Mouse (Mus musculus): ENCODE results near the gene Pde11a.

The Pde11a gene

GRCm38 (mm10) chr2:76162822-76163221, 175.8 kb downstream of the Pde11a start:
- DNase-seq (ENCODE audit: low spot score), result no peak

GRCm38 (mm10) chr2:76158973-76159372, 179.6 kb downstream of the Pde11a start:
- DNase-seq (ENCODE audit: low spot score), result no peak

DNA sequence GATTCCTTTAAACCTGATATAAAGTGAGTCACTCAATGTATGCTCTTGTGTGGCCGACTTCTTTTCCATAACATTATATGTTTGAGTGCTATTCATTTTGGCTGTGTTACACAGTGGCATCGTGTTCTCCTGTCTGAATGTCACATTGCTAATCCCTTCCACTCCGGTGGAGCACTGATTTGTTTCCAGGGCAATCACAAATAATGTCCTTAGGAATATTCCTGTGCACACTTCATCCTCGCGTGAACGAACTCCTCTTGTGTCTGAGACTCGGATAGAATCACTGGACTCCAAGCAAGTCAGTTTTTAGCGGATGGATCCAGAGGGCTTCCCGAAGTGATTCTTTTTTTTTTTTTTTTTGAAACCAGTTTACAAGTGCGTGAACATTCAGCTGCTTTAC, 197.4 kb downstream of the Pde11a start:
- DNase-seq (ENCODE audit: low spot score), result no peak

DNA sequence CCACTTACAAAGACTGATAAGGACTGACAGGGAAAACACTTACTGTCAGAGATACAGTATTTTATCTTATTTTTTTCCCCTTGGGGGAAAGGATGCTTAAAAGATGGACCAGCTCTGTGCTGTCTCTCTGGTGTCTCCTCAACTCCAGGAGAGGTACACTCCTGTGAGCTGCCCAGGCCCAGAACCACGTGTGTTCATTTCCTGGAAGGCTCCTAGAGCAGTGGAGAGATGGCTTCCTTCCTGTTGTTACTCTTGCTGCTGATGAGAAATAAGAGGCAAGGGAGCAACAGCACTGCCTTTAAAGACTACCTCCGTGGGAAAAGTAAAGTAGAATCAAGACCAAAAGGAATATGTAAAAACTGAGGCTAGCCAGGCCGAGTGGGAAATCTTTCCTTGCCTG, 205.6 kb downstream of the Pde11a start:
- no peak for DNase-seq (ENCODE audit: low spot score)

DNA sequence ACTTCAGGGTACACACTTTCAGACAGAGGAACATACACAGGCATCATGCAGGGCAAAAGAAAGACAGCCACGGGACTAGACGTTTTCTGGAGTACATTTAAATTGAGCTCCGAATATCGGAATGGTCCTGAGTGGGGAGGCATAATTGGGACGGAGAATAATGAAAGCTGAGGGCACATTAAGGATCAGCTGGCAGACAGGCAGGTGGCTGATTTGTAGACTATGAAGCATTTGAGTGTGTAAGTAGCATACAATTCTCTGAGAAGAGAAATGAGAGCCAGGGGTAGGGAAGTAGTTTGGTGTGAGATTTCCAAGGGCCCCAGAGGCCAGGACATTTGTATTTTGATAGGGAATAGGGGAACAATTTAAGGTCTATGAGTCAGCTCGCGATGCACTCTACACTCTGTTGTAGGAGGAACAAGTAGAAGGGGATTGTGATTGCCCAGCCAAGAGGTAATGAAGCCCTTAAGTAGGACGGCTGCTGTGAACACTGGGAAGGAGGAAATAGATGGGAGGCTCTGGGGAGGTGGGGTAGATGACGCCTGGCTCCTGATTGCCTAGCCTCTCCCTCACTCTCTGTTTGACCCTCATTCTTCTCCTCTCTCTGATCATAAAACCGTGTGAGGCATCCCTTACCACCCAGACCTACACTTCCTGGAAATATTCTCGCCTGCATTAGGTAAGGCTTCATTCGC, 208.5 kb downstream of the Pde11a start:
- no peak for DNase-seq (ENCODE audit: low spot score)

- DNase-seq (ENCODE audit: low spot score), result no peak
Observed at GRCm38 (mm10) chr2:76129058-76129437, 209.5 kb downstream of the Pde11a start.

DNA sequence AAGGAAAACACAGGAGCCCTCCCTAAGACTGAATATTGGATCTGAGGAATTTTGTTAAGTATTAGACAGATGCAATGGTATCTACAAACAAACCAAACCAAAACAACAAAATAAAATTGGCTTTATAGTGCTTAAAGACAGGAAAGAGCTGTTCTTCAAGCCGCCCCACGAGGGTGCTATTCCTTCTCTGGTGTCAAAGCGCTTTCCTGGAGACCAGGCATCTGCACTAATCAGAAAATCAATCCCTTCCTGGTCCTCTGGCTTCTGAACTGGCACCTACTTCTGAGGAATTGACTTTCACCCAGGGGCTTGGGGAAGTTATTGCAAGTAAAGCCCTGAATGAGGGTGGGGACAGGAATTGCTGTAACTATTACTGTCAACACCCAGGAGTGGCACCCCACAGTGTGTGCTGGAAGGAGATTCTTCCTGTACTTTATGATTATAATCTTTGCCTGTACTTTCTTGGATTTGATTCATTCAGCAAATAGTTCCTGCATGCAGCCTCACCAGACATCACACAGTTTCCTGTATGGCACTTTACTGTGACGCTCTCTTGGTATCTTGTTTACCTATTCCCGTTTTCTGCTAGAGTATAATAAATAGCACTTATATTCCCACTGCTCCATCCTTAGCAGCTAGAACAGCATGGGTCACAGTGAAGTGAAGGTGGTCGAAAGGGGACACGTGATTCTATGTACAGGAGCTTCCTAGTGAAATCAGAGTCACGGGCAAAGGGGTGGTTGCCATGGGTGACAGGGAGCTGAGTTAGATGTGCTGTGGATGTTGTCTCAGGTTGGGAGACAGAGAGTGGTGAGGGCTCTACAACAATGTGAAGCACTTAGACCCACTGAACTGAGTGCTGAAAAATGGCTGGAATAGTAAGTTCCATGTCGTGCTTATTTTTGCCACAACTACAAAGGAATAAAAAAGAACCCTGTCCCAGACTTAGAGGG, 210.2 kb downstream of the Pde11a start:
- DNase-seq (ENCODE audit: low spot score), result peak; percentile 53

- DNase-seq (ENCODE audit: low spot score), result no peak
Observed at GRCm38 (mm10) chr2:76126651-76127050, 211.9 kb downstream of the Pde11a start.

DNA sequence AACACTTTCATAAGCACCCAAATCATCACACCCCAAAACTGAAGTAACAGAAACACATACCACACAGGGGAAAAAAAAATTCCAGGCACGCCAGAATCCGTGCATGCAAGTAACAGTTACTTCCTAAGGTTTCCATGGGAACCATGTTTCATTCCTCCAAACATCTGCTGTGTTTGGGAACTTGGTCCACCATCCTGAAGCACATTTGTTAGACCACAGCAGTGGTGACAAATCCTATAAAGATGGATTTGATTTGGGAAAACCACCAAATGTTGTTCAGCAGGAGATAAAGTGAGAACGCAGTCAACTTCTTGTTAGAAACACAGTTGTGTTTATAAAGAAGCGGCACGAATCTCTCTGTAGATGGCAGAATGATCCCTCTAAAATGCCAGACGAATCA, 213.8 kb downstream of the Pde11a start:
- DNase-seq (ENCODE audit: low spot score), result no peak

DNA sequence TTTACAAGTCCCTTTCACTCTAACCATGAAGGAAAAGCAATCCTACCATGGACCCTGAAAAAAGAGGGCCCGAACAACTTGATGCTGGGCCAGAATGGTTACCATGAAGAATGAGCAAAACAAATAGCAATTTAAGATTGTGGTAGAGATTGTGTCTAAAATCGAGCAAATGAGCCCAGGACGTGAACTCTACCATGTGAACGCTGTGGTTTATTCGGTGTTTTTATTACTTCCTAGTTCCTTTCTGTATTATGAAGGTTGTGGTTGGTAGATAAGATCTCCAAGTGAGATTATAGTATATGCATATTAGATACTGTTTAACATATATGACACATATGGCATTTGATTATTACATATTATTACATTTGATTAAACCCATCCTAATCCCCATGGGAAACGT, 216.4 kb downstream of the Pde11a start:
- no peak for DNase-seq (ENCODE audit: low spot score)

GRCm38 (mm10) chr2:76119848-76120247, 218.7 kb downstream of the Pde11a start:
- no peak for DNase-seq (ENCODE audit: low spot score)

DNA sequence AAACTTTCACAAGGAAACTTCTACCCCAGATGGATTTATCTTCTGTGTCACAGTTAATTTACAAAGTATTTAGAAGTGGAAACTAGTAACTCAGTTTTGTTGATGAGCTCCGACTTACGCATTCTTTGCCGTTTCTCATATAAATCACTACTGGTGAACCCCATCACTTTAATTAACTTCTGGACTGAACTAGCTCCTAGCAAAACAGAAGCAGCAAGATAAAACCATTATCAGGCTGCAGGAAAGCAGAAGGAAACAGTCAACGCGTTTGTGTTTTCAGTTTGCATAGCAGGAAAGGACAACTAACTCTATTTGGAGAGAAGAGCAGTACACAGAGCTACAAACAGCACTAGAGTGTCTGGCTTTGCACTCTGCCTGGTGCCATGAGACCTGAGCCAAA, 220.1 kb downstream of the Pde11a start:
- DNase-seq (ENCODE audit: low spot score), result no peak

DNA sequence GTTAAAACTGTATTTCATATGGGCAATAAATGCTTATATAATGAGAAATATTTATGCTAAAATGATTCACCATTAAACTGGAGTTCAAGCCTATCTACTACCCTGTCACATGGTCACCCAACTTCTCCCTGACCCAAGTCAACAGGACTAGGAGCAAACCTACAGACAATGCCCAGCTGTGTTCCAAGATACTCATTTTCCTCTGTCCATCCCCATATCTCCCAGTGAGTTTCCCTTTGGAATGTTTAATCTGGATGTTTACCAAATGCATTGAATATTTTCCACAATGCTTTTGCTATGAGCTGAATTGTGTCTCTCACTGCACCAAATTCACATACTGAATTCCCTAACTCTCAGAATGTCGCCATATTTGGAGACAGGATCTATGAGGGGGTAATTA, 221.4 kb downstream of the Pde11a start:
- DNase-seq (ENCODE audit: low spot score), result no peak

- DNase-seq (ENCODE audit: low spot score), result peak; percentile 70
Observed at GRCm38 (mm10) chr2:76115696-76116095, 222.9 kb downstream of the Pde11a start.

DNA sequence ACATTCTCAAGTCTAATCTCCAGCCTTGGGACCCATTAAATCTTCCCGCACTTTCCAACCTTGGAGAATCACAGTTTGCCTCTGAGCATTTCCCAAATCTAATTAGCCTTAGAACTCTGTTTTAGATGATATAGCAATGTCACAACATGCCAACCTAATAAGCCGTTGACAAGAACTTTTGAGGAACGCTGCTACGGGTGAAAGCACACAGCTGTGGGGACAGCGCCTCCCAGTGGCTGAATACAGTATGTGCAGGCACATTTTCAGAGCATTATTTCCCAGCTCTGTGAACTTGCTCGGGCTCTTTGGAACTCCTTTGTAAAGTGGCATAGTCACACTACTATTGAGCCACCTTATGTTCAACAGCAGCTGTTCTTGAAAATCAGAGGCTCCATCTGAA, 223.8 kb downstream of the Pde11a start:
- peak; percentile 56 for DNase-seq (ENCODE audit: low spot score)

DNA sequence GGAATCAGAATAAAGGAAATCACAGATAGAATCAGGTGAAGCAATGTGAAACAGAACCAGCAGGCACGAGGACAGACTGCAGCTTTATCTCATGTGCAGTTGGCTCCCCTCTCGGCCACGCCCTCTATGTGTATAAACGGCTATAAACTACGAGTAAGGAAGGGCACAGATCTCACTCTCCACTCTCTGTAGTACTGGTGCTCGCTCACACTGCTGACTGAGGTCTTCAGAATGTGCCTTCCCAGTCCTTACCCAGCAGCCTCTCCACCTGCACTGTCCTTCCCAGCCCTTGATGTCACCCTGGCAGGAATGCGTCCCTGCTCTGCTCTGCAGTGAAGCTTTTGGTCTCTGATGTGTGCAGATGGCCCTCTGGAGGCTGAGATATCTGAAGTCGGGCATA, 228.9 kb downstream of the Pde11a start:
- no peak for DNase-seq (ENCODE audit: low spot score)

- DNase-seq (ENCODE audit: low spot score), result no peak
Observed at GRCm38 (mm10) chr2:76101889-76102602, 236.5 kb downstream of the Pde11a start.

- no peak for DNase-seq (ENCODE audit: low spot score)
Observed at GRCm38 (mm10) chr2:76100597-76100996, 238.0 kb downstream of the Pde11a start.

DNA sequence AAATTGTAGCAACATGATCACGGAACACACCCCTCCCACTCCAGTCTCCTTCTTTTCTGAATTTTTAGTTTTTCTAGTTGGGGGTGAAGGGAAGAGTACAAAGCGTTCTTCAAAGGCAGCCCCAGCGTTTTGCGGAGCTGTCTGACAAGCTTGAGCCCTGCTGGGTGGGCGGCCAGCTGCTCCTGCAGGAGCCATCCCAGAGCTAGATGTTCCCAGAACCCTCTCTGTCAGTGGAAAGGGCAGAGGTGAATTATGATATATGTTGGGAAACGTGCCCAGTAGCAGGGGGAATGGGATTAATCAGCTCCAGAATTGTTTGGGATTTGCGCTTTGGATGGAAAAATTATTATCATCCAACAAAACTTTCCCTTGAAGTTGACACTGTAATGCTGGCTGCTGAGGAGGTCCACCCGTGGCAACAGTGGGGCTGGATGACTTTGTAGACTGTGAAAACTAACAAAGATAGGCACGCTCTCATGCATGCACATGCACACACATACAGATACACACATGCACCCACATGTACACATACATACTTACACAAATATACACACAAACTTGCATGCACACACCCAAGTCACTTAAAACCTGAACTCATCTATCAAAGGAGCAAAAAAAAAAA, 238.7 kb downstream of the Pde11a start:
- DNase-seq (ENCODE audit: low spot score), result no peak

DNA sequence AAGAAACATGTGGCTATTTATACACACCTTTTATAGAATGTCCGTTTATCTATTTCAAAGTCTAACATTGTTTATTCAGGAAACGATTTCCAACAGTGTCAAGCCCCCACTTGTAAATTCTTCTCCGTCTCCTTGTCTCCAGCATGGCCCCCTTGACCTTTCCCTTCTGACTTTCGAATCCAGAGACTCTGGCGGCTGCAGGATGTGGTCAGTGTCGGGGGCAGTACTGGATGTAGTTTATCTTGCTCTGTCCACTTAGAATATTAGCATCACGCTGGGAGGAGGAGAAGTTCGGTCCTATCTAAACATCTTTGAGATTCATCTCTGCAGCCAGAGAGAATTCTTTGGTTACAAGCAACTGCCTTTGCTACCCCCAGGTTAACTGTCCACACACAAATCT, 240.2 kb downstream of the Pde11a start:
- DNase-seq (ENCODE audit: low spot score), result no peak

DNA sequence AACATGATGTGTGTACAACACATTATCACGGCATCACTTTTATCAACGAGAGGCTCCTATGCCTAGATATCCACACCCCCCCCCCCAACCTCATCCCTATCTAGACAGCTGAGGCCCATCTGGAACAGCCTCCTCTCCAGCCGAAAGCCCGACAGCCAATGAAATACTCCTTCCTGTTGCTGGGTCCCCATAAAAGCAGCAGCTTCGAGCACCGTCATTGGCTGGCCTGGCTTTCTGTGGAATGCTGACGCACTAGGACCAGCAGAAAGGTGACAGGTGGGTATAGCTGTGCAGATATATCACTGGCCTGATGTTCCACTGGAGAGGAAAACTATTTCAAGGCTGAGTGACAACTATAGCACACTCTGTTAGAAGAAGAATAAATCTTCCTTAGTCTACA, 240.7 kb downstream of the Pde11a start:
- no peak for DNase-seq (ENCODE audit: low spot score)

GRCm38 (mm10) chr2:76097284-76097683, 241.3 kb downstream of the Pde11a start:
- no peak for DNase-seq (ENCODE audit: low spot score)
